Mouse (Mus musculus): ENCODE results near the gene Serpinf1.

DNA sequence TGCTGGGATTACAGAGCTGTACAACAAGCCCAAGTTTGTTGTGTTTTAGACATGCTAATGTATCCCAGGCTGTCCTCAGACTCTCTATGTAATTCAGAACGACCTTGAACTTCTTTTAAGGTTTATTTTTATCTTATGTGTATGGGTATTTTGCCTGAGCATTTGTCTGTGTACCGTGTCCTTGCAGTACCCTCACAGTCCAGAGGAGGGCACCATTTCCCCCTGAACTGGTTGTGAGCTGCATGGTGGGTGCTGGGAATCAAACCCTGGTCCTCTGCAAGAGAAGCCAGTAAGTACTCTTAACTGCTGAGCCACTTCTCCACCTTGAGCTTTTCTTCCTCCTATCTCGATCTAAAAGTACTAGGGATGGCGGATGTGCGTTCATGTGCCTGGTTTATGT is 11.6 kb upstream of the Serpinf1 start:
- TF ChIP-seq POLR2A (IDR thresholded peaks at IDR 0.05; ENCODE audit: borderline replicate concordance, extremely low read depth, low read depth, low read length) (no peak), CTCF (IDR thresholded peaks at IDR 0.05; ENCODE audit: insufficient read depth, low read length) (0 out of 2 replicates have a peak, but pooled peaks have one; percentile 10)

All from lung, adult 2 months (tissue).